Mouse (Mus musculus) stomach, embryonic 16.5 days (tissue): ENCODE data around the gene Lrrc15. TPM values are rescaled to one million over a fixed set of nuclear protein-coding genes. Genes with fewer than 3 reads are reported as not detected.
A peak's percentile ranks its signal among the peaks of the same experiment; 100 is the strongest.

ENCODE experiments used
- ATAC-seq: fragments of 200-750 bp; cut with Nextera tagmentation; 2 replicates; pipeline ENCODE4 v1.8.0; 2017; ENCODE audit warnings: moderate number of reproducible peaks, moderate TSS enrichment; ENCODE audit not compliant: insufficient read depth, low FRiP score
- H3K27ac ChIP-seq: fragments of 300-500 bp; sonication (generic); 2 replicates; pipeline ENCODE4 v1.5.1; 2014; ENCODE audit warnings: low read length
- H3K27me3 ChIP-seq: fragments of 300-500 bp; sonication (generic); 2 replicates; pipeline ENCODE4 v1.6.1; 2014; ENCODE audit warnings: low read length, control low read depth, mixed read lengths; ENCODE audit not compliant: control insufficient read depth, insufficient read depth
- H3K36me3 ChIP-seq: fragments of 300-500 bp; sonication (generic); 2 replicates; pipeline ENCODE4 v1.6.1; 2014; ENCODE audit warnings: low read length; ENCODE audit not compliant: control insufficient read depth, insufficient read depth
- H3K4me1 ChIP-seq: fragments of 300-500 bp; sonication (generic); 2 replicates; pipeline ENCODE4 v1.6.1; 2014; ENCODE audit warnings: low read length, control low read depth, mixed read lengths; ENCODE audit not compliant: control insufficient read depth, insufficient read depth
- H3K4me2 ChIP-seq: fragments of 300-500 bp; sonication (generic); 2 replicates; pipeline ENCODE4 v1.6.1; 2014; ENCODE audit warnings: low read depth, low read length, mixed read lengths
- H3K4me3 ChIP-seq: fragments of 300-500 bp; sonication (generic); replicated peaks from 2 replicates; pipeline ENCODE4 v1.5.1; 2014; ENCODE audit warnings: mild to moderate bottlenecking, low read length
- H3K9ac ChIP-seq: fragments of 300-500 bp; sonication (generic); 2 replicates; pipeline ENCODE4 v1.6.1; 2014; ENCODE audit warnings: low read length
- H3K9me3 ChIP-seq: fragments of 300-500 bp; sonication (generic); replicated peaks from 2 replicates; pipeline ENCODE4 v1.6.1; 2016; ENCODE audit warnings: low read length, control low read depth; ENCODE audit not compliant: control insufficient read depth
- WGBS: fragments of 180-500 bp; shearing (Covaris S2); extraction: QIAGEN DNeasy Blood & Tissue Kit; methylation state at CpG from one replicate; pipeline ENCODE4 v1.1.7; 2014; 5-methylcytosine and 5-hydroxymethylcytosine counted together
- polyA plus RNA-seq: library from polyadenylated mRNA; unstranded; fragments of >200 nt; fragmentation: Nextera tagmentation; extraction: Ambion mirVana; gene quantifications from 2 replicates; pipeline ENCODE4 v1.2.1, GENCODE M21; 2015

Gene Lrrc15
- polyA plus RNA-seq: 0.28 and 0.55 TPM in 2 replicates

- Histone ChIP-seq H3K4me3 (peak within 1 kb of the TSS; percentile 34), H3K27me3 (peaks cover 13% of the 10 kb centered on the region), H3K4me2 (peak within 1 kb of the TSS; percentile 49), H3K27ac (no peak within 1 kb of the TSS), H3K9me3 (no peaks in the 10 kb centered on the region), H3K9ac (peak within 1 kb of the TSS; percentile 40; the same call in 1 of the 2 replicates), H3K36me3 (no peaks in the 10 kb centered on the region), H3K4me1 (peaks cover 11% of the 10 kb centered on the region; the same call in 1 of the 2 replicates)
- 8% methylated on average over 34 of the region's 34 CpGs for WGBS
- ATAC-seq: no peak
Measured at GRCm38 (mm10) chr16:30282844-30283495, at the start of gene Lrrc15. Gene Lrrc15 (minus strand): TSS chr16:30283256.

GRCm38 (mm10) chr16:30314236-30314635, 31.2 kb upstream of the Lrrc15 start:
- no peak overlapping the region for H3K27ac ChIP-seq
- H3K4me2 ChIP-seq: no peak overlapping the region
- no peaks in the 10 kb centered on the region for H3K36me3 ChIP-seq
- H3K4me1 ChIP-seq: peaks cover 5% of the 10 kb centered on the region; the same call in 1 of the 2 replicates
- H3K4me3 ChIP-seq: no peak overlapping the region
- H3K9ac ChIP-seq: no peak overlapping the region
- no peak for ATAC-seq
- 0 out of 2 replicates have a peak, but pooled peaks cover 6% of the 10 kb centered on the region for H3K27me3 ChIP-seq
- H3K9me3 ChIP-seq: no peaks in the 10 kb centered on the region

- ATAC-seq: no peak
- Histone ChIP-seq H3K27ac (no peak within 1 kb of the TSS), H3K27me3 (peaks cover 26% of the 10 kb centered on the region), H3K9me3 (no peaks in the 10 kb centered on the region), H3K4me2 (peak within 1 kb of the TSS; percentile 100), H3K9ac (peak within 1 kb of the TSS; percentile 73), H3K36me3 (no peaks in the 10 kb centered on the region), H3K4me1 (peaks cover 13% of the 10 kb centered on the region), H3K4me3 (peak within 1 kb of the TSS; percentile 66)
Measured at GRCm38 (mm10) chr16:30310647-30311046, 27.6 kb upstream of the Lrrc15 start, which contains the start of gene Gp5. Gene Gp5 (minus strand): TSS chr16:30310779.

DNA sequence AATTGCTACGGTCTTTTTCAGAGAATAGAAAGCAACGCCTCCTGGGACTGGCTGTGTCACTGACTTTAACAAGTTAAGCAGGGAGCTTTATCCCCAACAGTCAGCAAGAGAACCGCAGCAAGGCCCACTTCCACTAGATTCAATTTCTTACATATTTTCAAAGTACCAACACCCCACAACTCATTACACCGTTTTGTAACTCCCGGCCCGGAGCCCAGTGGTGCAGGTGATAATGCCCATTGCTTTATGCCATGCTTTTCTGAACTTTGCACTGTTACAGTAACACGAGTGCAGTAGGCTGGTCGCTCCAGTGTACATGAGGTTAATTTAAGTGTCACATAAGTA, 27.1 kb upstream of the Lrrc15 start:
- WGBS: 64% methylated on average over 8 of the region's 8 CpGs
- Histone ChIP-seq H3K4me1 (peaks cover 13% of the 10 kb centered on the region), H3K4me2 (0 out of 2 replicates have a peak overlapping the region, but pooled peaks have one; percentile 100), H3K9ac (no peak overlapping the region), H3K9me3 (no peaks in the 10 kb centered on the region), H3K27ac (no peak overlapping the region), H3K4me3 (no peak overlapping the region), H3K36me3 (no peaks in the 10 kb centered on the region), H3K27me3 (peaks cover 26% of the 10 kb centered on the region)
- ATAC-seq: no peak

- H3K9me3 ChIP-seq: no peaks in the 10 kb centered on the region
- no peak overlapping the region for H3K27ac ChIP-seq
- H3K9ac ChIP-seq: peak overlapping the region; percentile 73
- peak overlapping the region; percentile 100 for H3K4me2 ChIP-seq
- 6% methylated on average over 34 of the region's 34 CpGs for WGBS
- H3K36me3 ChIP-seq: no peaks in the 10 kb centered on the region
- H3K4me3 ChIP-seq: peak overlapping the region; percentile 66
- peaks cover 26% of the 10 kb centered on the region for H3K27me3 ChIP-seq
- no peak for ATAC-seq
- H3K4me1 ChIP-seq: peaks cover 13% of the 10 kb centered on the region
Measured at GRCm38 (mm10) chr16:30309395-30310170, 26.5 kb upstream of the Lrrc15 start.

GRCm38 (mm10) chr16:30308616-30309394, 25.7 kb upstream of the Lrrc15 start:
- Histone ChIP-seq H3K9me3 (no peaks in the 10 kb centered on the region), H3K9ac (peak overlapping the region; percentile 73), H3K27me3 (peaks cover 26% of the 10 kb centered on the region), H3K36me3 (no peaks in the 10 kb centered on the region), H3K4me2 (peak overlapping the region; percentile 100), H3K27ac (no peak overlapping the region; the same call in 1 of the 2 replicates), H3K4me1 (peaks cover 13% of the 10 kb centered on the region), H3K4me3 (peak overlapping the region; percentile 66)
- ATAC-seq: peak; percentile 78
- under 1% methylated on average over 72 of the region's 72 CpGs for WGBS

DNA sequence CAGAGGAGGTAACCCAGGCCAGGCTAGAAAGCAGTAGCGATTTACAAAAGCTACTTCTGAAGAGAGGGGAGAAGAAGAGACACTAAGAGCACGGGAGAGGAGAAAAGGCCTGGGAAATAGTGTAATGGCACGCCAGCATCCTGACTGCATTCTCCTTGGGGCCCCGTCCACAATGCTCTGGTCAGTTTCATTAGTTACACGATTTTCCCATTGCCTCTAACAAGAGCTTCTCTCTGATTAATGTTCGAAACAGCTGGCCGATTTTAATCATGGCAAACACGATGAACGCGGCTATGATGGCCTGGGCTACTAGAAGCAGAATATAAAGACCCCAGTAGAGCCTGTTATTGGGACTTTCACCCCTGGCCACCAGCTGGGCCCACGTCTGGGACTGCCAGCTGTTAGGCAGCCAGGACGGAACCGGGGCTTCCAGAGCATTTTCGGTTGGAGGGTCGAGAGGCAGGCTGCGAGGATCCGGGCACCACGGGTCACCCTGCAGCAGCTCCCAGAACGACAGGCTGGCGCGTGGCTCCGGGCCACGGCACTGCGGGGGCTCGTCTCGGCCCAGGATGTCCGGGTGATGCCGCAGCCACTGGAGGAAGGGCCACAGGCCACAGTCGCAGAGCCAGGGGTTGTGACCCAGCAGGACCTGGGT, 25.0 kb upstream of the Lrrc15 start:
- Histone ChIP-seq H3K36me3 (no peaks in the 10 kb centered on the region), H3K4me1 (peaks cover 13% of the 10 kb centered on the region), H3K27ac (no peak overlapping the region), H3K9me3 (no peaks in the 10 kb centered on the region), H3K27me3 (peaks cover 26% of the 10 kb centered on the region), H3K4me3 (peak overlapping the region; percentile 66), H3K9ac (peak overlapping the region; percentile 73), H3K4me2 (peak overlapping the region; percentile 100)
- WGBS: 14% methylated on average over 29 of the region's 29 CpGs
- peak; percentile 9; the same call in 1 of the 2 replicates for ATAC-seq

DNA sequence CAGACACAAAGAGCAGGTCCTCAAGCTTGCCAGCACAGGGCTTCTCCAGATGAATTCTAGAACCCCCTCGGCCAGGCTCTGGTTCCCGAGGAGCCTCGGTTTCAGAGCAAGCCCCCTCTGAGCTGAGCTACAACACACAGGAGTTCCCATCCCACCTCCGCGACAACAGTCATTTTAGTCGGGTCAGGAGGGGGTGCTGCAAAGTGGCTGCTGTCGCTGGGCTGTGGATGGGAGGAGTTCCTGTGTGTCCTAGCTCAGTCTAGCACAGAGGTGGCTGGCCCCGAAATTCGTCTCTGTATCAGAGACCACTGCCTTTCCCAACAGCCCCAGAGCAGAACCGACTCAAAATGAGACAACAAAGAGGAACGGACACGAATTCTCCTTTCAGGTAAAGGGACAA, 24.2 kb upstream of the Lrrc15 start:
- Histone ChIP-seq H3K9ac (no peak overlapping the region), H3K27me3 (peaks cover 26% of the 10 kb centered on the region), H3K27ac (no peak overlapping the region), H3K4me2 (no peak overlapping the region), H3K36me3 (no peaks in the 10 kb centered on the region), H3K4me1 (peaks cover 13% of the 10 kb centered on the region), H3K4me3 (no peak overlapping the region), H3K9me3 (no peaks in the 10 kb centered on the region)
- no peak for ATAC-seq
- WGBS: 57% methylated on average over 12 of the region's 12 CpGs
